Mouse (Mus musculus): ENCODE data around the gene Tpra1. TPM values are rescaled to one million over a fixed set of nuclear protein-coding genes. Genes with fewer than 3 reads are reported as not detected.

The Tpra1 gene
- polyA plus RNA-seq, 1 experiment = 74.0 TPM

DNA sequence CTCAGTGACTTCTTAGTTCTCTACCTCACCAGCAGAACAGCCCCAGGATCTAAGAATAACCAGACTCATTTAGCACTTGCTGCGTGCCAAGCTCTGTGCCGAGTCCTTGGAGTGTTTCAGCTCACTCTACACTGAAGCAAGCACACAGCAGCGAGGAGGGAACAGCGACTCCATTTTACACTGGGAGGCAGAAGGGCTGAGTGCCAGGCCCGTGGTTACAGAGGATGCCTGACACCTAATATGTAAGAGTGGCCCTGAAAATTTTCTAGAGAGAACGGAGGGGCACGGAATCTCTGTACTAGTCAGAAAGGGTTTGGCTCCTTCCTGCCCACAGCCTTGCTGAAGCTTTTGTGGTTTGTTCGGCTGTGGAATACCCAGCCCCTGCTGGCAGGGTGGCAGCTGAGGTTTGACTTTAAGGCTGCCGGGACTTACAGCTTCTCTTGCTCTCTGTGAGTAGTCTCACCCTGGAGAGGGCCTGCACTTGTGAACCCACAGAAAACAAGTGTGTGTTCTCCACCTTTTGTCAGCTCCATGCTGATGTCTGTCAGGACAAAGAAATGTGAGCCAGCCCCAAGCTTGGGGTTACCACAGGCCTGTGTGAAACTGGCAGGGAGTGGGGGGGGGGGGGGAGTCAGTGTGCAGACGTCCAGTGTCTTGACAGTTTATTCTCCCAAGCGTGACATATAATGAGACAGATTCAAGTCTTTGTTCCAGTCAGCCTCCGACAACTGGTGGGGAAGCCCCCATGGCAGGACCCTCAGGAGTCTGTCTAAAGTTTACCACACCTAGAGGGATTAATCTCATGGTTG is 37.4 kb downstream of the Tpra1 start:
- Histone ChIP-seq H3K27ac (ENCODE audit: control insufficient read depth, insufficient read depth, low read depth, low read length, poor library complexity) (no peak overlapping the region), H3K4me3 (replicated peaks; ENCODE audit: control insufficient read depth, low read depth, low read length) (no peak overlapping the region), H3K4me1 (ENCODE audit: control insufficient read depth, insufficient read depth, low read length) (no peaks in the 10 kb centered on the region)
- WGBS = 12% methylated on average over 12 of the region's 12 CpGs
- TF ChIP-seq CTCF (IDR thresholded peaks at IDR 0.05; ENCODE audit: control insufficient read depth, insufficient read depth, low read length) (no peak), POLR2A (IDR thresholded peaks at IDR 0.05; ENCODE audit: borderline replicate concordance, control insufficient read depth, low read depth, low read length) (no peak)

DNA sequence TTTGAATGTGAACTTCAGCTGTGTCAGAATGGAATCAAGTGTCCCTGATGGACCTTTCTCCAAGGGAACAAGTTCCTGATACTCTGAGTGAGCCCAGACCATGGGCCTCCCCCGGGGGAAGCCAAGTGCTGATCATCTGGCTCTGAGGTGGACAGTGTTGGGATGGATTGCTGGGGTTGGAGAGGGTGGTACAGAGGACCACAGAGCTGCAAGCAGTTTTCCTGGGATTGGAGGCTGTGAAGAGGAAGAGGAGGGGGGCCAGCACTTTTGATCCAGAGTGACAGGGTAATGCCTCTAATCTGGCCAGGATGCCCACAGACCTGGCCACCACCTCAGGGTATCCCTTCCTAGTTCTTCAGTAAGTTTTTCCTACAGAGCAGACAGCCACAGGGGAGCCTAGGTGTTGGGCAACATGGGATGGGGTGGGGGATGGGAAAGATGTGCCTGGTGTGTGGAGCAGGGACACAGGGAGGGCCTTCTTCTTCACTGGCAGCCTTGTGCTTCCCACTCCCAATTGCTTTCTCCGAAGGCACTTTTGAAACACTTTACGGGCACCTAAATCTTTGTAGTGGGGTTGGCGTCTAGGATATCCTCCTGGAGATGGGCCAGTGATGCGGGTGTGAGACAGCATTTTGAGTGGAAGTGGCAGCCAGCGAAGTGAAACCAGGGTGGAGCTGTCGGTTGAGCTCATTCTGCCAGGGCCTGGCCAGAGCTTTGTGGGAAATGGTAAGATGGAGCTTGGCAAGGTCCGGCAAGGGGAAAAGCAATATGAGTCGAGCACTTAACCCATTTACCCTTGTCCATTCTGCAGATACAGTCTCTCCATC is 38.3 kb downstream of the Tpra1 start:
- WGBS = 45% methylated on average over 9 of the region's 9 CpGs
- Histone ChIP-seq H3K27ac (ENCODE audit: control insufficient read depth, insufficient read depth, low read depth, low read length, poor library complexity) (no peak overlapping the region), H3K4me1 (ENCODE audit: control insufficient read depth, insufficient read depth, low read length) (no peaks in the 10 kb centered on the region), H3K4me3 (replicated peaks; ENCODE audit: control insufficient read depth, low read depth, low read length) (no peak overlapping the region)
- no peak for TF ChIP-seq POLR2A (IDR thresholded peaks at IDR 0.05; ENCODE audit: borderline replicate concordance, control insufficient read depth, low read depth, low read length)

DNA sequence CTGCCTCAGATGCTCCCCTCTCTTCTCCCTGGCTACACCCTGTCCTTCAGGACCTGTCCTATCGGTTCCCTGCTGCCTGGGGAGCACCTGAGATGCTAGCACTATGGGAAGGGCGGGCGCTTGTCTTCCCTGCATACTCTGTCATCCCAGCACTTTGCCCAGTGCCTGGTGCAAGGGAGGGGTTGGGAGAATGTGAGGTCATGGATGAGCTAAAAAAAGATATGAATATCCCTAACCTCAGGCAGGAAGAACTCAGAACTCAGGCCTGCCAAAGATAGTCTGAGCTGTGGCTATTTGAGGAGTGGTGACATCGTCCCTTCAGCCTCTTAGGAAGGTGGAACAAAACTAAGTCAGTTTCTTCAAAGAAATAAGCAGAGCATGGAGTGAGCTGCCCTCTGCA is 39.6 kb downstream of the Tpra1 start:
- Histone ChIP-seq H3K4me1 (ENCODE audit: control insufficient read depth, insufficient read depth, low read length) (no peaks in the 10 kb centered on the region), H3K4me3 (replicated peaks; ENCODE audit: control insufficient read depth, low read depth, low read length) (no peak overlapping the region), H3K27ac (ENCODE audit: control insufficient read depth, insufficient read depth, low read depth, low read length, poor library complexity) (no peak overlapping the region)
- TF ChIP-seq CTCF (IDR thresholded peaks at IDR 0.05; ENCODE audit: control insufficient read depth, insufficient read depth, low read length) (no peak), POLR2A (IDR thresholded peaks at IDR 0.05; ENCODE audit: borderline replicate concordance, control insufficient read depth, low read depth, low read length) (no peak)
- WGBS = 71% methylated on average over 4 of the region's 4 CpGs

DNA sequence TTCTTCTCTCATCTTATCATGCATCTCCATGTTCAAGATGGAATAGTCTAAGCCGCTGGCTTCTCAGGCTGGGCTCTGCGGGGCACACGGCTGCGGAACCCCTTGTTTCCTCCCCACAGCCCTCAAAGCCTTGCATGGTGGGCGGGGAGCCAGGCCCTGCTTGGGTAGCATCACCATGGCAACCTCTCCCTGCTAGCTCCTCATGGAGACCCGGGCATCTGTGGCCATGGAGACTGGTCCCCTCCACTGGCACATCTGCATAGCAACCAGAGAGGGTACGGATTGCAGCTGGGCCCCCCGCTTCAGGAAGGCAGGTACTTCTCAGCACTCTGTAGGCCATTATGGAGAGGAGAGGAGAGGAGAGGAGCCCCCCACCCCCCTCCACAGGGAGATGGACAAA is 40.5 kb downstream of the Tpra1 start:
- TF ChIP-seq POLR2A (IDR thresholded peaks at IDR 0.05; ENCODE audit: borderline replicate concordance, control insufficient read depth, low read depth, low read length) = no peak
- no peak for TF ChIP-seq CTCF (IDR thresholded peaks at IDR 0.05; ENCODE audit: control insufficient read depth, insufficient read depth, low read length)
- Histone ChIP-seq H3K4me3 (replicated peaks; ENCODE audit: control insufficient read depth, low read depth, low read length) (no peak overlapping the region), H3K27ac (ENCODE audit: control insufficient read depth, insufficient read depth, low read depth, low read length, poor library complexity) (no peak overlapping the region), H3K4me1 (ENCODE audit: control insufficient read depth, insufficient read depth, low read length) (no peaks in the 10 kb centered on the region)
- WGBS = 46% methylated on average over 8 of the region's 8 CpGs

DNA sequence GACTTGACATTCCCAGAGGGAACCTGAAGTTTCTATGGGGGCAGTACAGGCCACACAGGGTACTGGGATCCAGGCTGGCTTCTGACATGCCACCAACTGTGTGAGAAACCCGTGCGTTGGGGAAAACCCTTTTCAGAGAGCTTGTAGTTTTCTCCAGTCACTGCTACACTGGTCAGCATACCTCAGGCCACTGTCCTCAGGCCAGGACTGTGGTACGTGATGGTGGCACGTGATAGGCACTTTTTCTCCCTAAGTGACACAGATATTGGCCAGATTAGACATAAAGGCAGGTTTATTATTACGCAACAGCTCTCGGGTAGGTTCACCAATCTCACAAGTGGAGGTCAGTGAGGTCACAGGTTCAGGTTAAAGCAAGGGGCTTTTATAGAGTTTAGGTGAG is 41.6 kb downstream of the Tpra1 start:
- no peak overlapping the region for H3K27ac ChIP-seq (ENCODE audit: control insufficient read depth, insufficient read depth, low read depth, low read length, poor library complexity)
- 71% methylated on average over 6 of the region's 6 CpGs for WGBS

DNA sequence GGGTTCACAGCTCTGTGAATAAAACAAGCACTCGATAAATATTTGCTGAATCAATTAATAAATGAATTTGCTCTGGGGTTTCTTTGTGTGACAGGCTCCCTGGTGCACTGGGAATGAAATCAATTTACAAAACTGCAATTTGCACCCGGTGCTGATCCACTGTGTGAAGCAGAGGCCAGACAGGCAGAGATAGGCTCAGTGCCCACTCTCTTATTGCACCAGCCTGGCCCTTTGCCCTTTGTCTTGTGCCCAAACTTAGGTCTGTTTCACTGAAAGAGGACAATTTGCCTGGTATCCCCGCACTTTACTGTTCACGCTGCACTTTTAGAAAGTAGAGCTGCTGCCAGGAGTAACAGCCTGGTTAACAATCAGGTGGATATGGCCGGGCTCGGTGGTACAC is 44.4 kb downstream of the Tpra1 start:
- no peaks in the 10 kb centered on the region for H3K4me1 ChIP-seq (ENCODE audit: control insufficient read depth, insufficient read depth, low read length)
- TF ChIP-seq POLR2A (IDR thresholded peaks at IDR 0.05; ENCODE audit: borderline replicate concordance, control insufficient read depth, low read depth, low read length) (no peak), CTCF (IDR thresholded peaks at IDR 0.05; ENCODE audit: control insufficient read depth, insufficient read depth, low read length) (no peak)
- no peak overlapping the region for H3K4me3 ChIP-seq (replicated peaks; ENCODE audit: control insufficient read depth, low read depth, low read length)
- no peak overlapping the region for H3K27ac ChIP-seq (ENCODE audit: control insufficient read depth, insufficient read depth, low read depth, low read length, poor library complexity)
- WGBS = 85% methylated on average over 6 of the region's 6 CpGs

More for the DNA sequence above, 41.6 kb downstream of the Tpra1 start:
- no peaks in the 10 kb centered on the region for H3K4me1 ChIP-seq (ENCODE audit: control insufficient read depth, insufficient read depth, low read length)
- H3K4me3 ChIP-seq (replicated peaks; ENCODE audit: control insufficient read depth, low read depth, low read length) = no peak overlapping the region
- TF ChIP-seq CTCF (IDR thresholded peaks at IDR 0.05; ENCODE audit: control insufficient read depth, insufficient read depth, low read length) (no peak), POLR2A (IDR thresholded peaks at IDR 0.05; ENCODE audit: borderline replicate concordance, control insufficient read depth, low read depth, low read length) (no peak)

DNA sequence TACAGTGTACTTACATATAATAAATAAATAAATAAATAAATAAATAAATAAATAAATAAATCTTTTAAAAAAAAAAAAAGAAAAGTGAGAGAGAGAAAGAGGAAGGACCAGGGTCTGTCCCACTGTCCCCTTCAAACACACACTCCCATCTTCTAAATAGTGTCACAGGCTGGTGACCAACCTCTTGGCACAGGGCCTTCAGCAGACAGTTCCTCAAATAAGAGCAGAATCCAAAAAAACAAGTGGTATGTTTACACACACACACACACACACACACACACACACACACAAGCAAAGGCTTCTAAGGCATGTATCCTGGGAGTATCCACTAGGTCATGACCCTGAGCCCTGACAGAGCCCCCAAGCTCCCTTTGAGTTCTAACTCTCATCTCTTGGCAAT is 45.7 kb downstream of the Tpra1 start:
- no peak overlapping the region for H3K27ac ChIP-seq (ENCODE audit: control insufficient read depth, insufficient read depth, low read depth, low read length, poor library complexity)
- H3K4me3 ChIP-seq (replicated peaks; ENCODE audit: control insufficient read depth, low read depth, low read length) = no peak overlapping the region
- H3K4me1 ChIP-seq (ENCODE audit: control insufficient read depth, insufficient read depth, low read length) = no peaks in the 10 kb centered on the region
- TF ChIP-seq CTCF (IDR thresholded peaks at IDR 0.05; ENCODE audit: control insufficient read depth, insufficient read depth, low read length) (no peak), POLR2A (IDR thresholded peaks at IDR 0.05; ENCODE audit: borderline replicate concordance, control insufficient read depth, low read depth, low read length) (no peak)

DNA sequence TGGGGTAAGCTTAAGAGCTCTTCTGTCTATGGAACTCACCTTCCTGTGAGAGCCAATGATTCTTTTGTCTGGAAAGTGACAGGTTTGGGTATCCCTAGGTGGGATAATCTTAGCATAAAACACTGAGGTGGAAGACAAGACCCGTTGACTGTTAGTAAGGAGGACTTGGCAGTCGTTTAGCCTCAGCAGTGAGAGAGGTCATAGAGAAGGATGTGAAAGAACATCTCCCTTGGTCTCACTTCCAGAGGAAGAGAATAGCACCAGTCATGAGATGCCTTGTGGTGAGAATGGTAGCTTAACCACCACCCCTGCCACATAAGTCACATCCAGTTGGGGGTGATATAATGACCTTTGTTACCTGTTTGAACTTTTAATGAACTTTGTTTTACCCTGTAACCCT is 54.7 kb downstream of the Tpra1 start:
- H3K4me3 ChIP-seq (replicated peaks; ENCODE audit: control insufficient read depth, low read depth, low read length) = no peak overlapping the region
- no peak overlapping the region for H3K27ac ChIP-seq (ENCODE audit: control insufficient read depth, insufficient read depth, low read depth, low read length, poor library complexity)
- H3K4me1 ChIP-seq (ENCODE audit: control insufficient read depth, insufficient read depth, low read length) = no peaks in the 10 kb centered on the region
- 69% methylated on average over 2 of the region's 2 CpGs for WGBS
- TF ChIP-seq POLR2A (IDR thresholded peaks at IDR 0.05; ENCODE audit: borderline replicate concordance, control insufficient read depth, low read depth, low read length) = no peak
- no peak for TF ChIP-seq CTCF (IDR thresholded peaks at IDR 0.05; ENCODE audit: control insufficient read depth, insufficient read depth, low read length)

Data from bone marrow, adult 2 months (tissue).